Mouse (Mus musculus) CH12.LX (cell line): ENCODE measurements around the gene Exoc2.

Experiments used
- CHD1 ChIP-seq: IDR thresholded peaks from 2 replicates; pipeline ENCODE4 v1.6.1; 2012; ENCODE audit warnings: low read depth, low read length, improper control_type of control experiment, inconsistent platforms
- CHD2 ChIP-seq: IDR thresholded peaks from 2 replicates; pipeline ENCODE4 v1.6.1; 2011; ENCODE audit warnings: low read length, improper control_type of control experiment
- CTCF ChIP-seq, 2 experiments: IDR thresholded peaks in 1 of 2; conservative IDR thresholded peaks in 1 of 2; 2 replicates each; pipeline ENCODE4 v1.5.1; 2011 to 2012; ENCODE audit warnings: low read depth in 2 of 2, low read length in 2 of 2, improper control_type of control experiment in 1 of 2, inconsistent platforms in 1 of 2, mild to moderate bottlenecking in 1 of 2, moderate library complexity in 1 of 2
- EP300 ChIP-seq: IDR thresholded peaks from 2 replicates; pipeline ENCODE4 v1.6.1; 2011; ENCODE audit warnings: low read length, improper control_type of control experiment
- MAFK ChIP-seq: IDR thresholded peaks from 2 replicates; pipeline ENCODE4 v1.6.1; 2011; ENCODE audit warnings: low read length, improper control_type of control experiment; ENCODE audit not compliant: insufficient replicate concordance
- NRF1 ChIP-seq: IDR thresholded peaks from 2 replicates; pipeline ENCODE4 v1.6.1; 2014; ENCODE audit warnings: low read depth, mild to moderate bottlenecking, inconsistent platforms, low read length, improper control_type of control experiment, moderate library complexity
- POLR2A ChIP-seq: IDR thresholded peaks from 2 replicates; pipeline ENCODE4 v1.6.1; 2011; ENCODE audit warnings: low read depth, mild to moderate bottlenecking, improper control_type of control experiment, low read length
- SMC3 ChIP-seq: IDR thresholded peaks from 2 replicates; pipeline ENCODE4 v1.6.1; 2011; ENCODE audit warnings: low read depth, low read length, improper control_type of control experiment
- ZMIZ1 ChIP-seq: IDR thresholded peaks from 2 replicates; pipeline ENCODE4 v1.6.1; 2012; ENCODE audit warnings: low read depth, mild to moderate bottlenecking, inconsistent platforms, low read length, improper control_type of control experiment

- no peak for TF ChIP-seq POLR2A
- TF ChIP-seq CHD1: no peak
- no peak for TF ChIP-seq MAFK
- TF ChIP-seq ZMIZ1: no peak
- TF ChIP-seq SMC3: no peak
- TF ChIP-seq NRF1: no peak
- no peak for TF ChIP-seq CTCF (conservative IDR thresholded peaks at IDR 0.05 in 1 of 2, IDR thresholded peaks at IDR 0.05 in 1 of 2; ENCODE audit: low read depth in 2 of 2, low read length in 2 of 2)
- no peak for TF ChIP-seq CHD2
- TF ChIP-seq EP300: peak; percentile 69; the same call in 1 of the 2 replicates
These were observed 49.8 kb upstream of the Exoc2 start for GRCm38 (mm10) chr13:31023664-31024063.
